Mouse (Mus musculus): ENCODE results near the gene Gm8909. TPM values are rescaled to one million over a fixed set of nuclear protein-coding genes. Genes with fewer than 3 reads are reported as not detected.
"Not testable (repeated sequence)": the region's sequence is repeated elsewhere in the genome, so short reads cannot be mapped to it uniquely, and the experiment has no call there.

The Gm8909 gene
- polyA plus RNA-seq, 1 experiment from 2014 or later: not detected

DNA sequence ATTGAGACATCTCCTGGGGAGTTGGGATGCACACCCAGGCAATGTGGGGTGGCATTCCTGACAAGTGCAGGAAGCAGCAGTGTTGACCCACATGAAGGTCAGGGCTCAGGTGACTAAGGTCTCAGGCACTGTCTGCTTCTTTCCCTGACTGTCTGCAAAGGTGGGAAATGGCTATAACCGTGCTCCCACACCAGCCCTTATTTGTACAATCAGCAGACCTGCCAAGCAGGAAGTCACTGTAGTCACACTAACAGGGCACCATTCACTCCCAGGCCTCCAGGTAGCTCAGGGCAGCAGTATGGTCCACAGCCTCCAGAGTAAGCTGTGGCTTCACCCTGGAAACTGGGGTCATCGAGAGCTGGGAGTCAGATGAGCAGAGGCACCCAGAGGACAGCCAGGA, 24.0 kb upstream of the Gm8909 start:
- H3K4me3 ChIP-seq (ENCODE audit: low read depth, low read length): no peak overlapping the region
- 60% methylated on average over 2 of the region's 2 CpGs for WGBS (ENCODE audit: insufficient replicate concordance)
- no peak overlapping the region for H3K9ac ChIP-seq (ENCODE audit: low read depth, low read length)

DNA sequence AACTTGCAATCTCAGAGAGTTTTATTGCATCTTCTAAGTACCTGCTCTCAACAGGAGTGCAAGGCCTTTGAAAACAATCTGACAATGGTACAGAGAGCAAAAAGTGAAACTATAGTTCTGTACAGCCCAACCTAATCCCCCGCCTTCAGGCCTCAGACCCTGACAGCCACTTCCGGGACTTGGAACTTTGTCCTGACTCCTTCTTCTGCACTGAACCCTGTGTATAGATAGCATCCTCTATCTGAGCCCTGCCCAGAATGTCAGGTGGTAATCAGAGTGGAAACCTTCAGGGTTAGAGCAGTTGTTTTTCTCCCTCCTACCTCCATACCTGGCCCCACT, 21.8 kb upstream of the Gm8909 start, which contains the start of gene H2-T3:
H2-T3 (minus strand) TSS at position 119 of the 339 bp plus-strand sequence.
- Histone ChIP-seq H3K27me3 (ENCODE audit: control insufficient read depth, insufficient read depth, low read length) (peaks cover 52% of the 10 kb centered on the region), H3K36me3 (ENCODE audit: control insufficient read depth, insufficient read depth, low read length) (no peaks in the 10 kb centered on the region), H3K4me1 (ENCODE audit: control insufficient read depth, insufficient read depth, low read length) (no peaks in the 10 kb centered on the region), H3K9ac (ENCODE audit: low read depth, low read length) (no peak within 1 kb of the TSS), H3K9me3 (replicated peaks; ENCODE audit: control insufficient read depth, low read length) (no peaks in the 10 kb centered on the region), H3K27ac (ENCODE audit: low read depth, low read length) (no peak within 1 kb of the TSS), H3K4me2 (no peak within 1 kb of the TSS), H3K4me3 (ENCODE audit: low read depth, low read length) (no peak within 1 kb of the TSS)
- ATAC-seq (replicated peaks; ENCODE audit: insufficient number of reproducible peaks, low FRiP score, low TSS enrichment): no peak
- WGBS (ENCODE audit: insufficient replicate concordance): 73% methylated on average over 2 of the region's 2 CpGs

More for the DNA sequence above, 24.0 kb upstream of the Gm8909 start:
- no peak overlapping the region for H3K4me2 ChIP-seq
- no peak overlapping the region for H3K27ac ChIP-seq (ENCODE audit: low read depth, low read length)
- H3K36me3 ChIP-seq (ENCODE audit: control insufficient read depth, insufficient read depth, low read length): no peaks in the 10 kb centered on the region
- ATAC-seq (replicated peaks; ENCODE audit: insufficient number of reproducible peaks, low FRiP score, low TSS enrichment): no peak
- H3K4me1 ChIP-seq (ENCODE audit: control insufficient read depth, insufficient read depth, low read length): no peaks in the 10 kb centered on the region
- H3K27me3 ChIP-seq (ENCODE audit: control insufficient read depth, insufficient read depth, low read length): peaks cover 50% of the 10 kb centered on the region
- H3K9me3 ChIP-seq (replicated peaks; ENCODE audit: control insufficient read depth, low read length): no peaks in the 10 kb centered on the region

DNA sequence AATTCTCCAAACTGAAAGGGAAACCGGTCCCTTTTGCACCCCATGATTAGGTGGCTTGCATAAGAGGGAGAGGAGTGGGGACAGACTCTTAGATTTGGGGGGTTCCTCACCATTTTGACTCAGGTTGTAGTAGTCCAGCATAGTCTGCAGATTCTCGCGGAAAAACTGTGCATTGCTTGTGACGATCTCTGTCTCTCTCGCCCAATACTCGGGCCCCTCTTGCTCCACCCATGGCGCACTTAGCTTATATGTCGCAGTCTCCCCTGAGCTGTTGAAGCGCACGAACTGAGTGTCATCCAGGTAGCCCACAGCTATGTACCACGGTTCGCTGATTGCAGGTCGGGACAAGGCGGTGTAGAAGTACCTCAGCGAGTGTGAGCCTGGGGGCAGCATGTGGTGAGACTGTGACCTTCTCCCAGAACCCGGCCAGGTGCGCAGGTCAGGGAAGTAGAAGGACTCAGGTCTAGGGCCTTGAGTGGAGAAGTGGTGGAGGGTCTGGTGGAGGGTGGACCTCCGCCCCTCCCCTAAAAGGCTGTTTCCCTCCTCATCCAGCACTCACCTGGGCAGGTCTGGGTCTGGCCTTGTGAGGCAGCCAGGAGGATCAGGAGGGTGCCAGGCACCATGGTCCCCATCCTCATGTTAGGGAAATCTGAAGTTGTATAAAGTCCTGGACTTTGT, 21.3 kb upstream of the Gm8909 start:
- no peaks in the 10 kb centered on the region for H3K9me3 ChIP-seq (replicated peaks; ENCODE audit: control insufficient read depth, low read length)
- H3K36me3 ChIP-seq (ENCODE audit: control insufficient read depth, insufficient read depth, low read length): no peaks in the 10 kb centered on the region
- no peak overlapping the region for H3K27ac ChIP-seq (ENCODE audit: low read depth, low read length)
- WGBS (ENCODE audit: insufficient replicate concordance): 29% methylated on average over 18 of the region's 18 CpGs
- no peak overlapping the region for H3K4me3 ChIP-seq (ENCODE audit: low read depth, low read length)
- no peak overlapping the region for H3K9ac ChIP-seq (ENCODE audit: low read depth, low read length)
- no peaks in the 10 kb centered on the region for H3K4me1 ChIP-seq (ENCODE audit: control insufficient read depth, insufficient read depth, low read length)
- no peak overlapping the region for H3K4me2 ChIP-seq
- ATAC-seq (replicated peaks; ENCODE audit: insufficient number of reproducible peaks, low FRiP score, low TSS enrichment): no peak
- peaks cover 51% of the 10 kb centered on the region for H3K27me3 ChIP-seq (ENCODE audit: control insufficient read depth, insufficient read depth, low read length)

DNA sequence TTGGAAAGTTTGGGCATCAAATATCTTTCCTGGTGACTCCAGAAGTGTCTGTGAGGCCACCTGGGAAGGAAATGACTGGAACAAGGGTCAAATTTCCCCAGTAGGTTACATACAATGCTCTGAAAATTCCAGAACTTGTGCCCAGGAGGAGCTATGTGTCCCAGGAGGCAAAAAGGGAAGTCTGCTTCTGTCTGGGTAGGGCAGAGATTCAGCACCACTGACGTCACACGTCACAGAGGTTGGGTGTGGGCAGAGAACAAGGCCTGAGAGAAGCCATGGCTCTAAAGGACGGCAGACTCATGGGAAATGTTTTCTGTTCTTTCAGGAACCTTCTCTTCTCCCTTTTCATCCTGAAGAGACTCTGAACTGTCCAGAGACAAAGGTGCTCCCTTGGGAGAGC, 19.2 kb upstream of the Gm8909 start:
- H3K9ac ChIP-seq (ENCODE audit: low read depth, low read length): no peak overlapping the region
- H3K27me3 ChIP-seq (ENCODE audit: control insufficient read depth, insufficient read depth, low read length): peaks cover 54% of the 10 kb centered on the region
- H3K9me3 ChIP-seq (replicated peaks; ENCODE audit: control insufficient read depth, low read length): no peaks in the 10 kb centered on the region
- H3K4me1 ChIP-seq (ENCODE audit: control insufficient read depth, insufficient read depth, low read length): no peaks in the 10 kb centered on the region
- ATAC-seq (replicated peaks; ENCODE audit: insufficient number of reproducible peaks, low FRiP score, low TSS enrichment): no peak
- H3K27ac ChIP-seq (ENCODE audit: low read depth, low read length): no peak overlapping the region
- WGBS (ENCODE audit: insufficient replicate concordance): 34% methylated on average over 3 of the region's 3 CpGs
- no peak overlapping the region for H3K4me2 ChIP-seq
- H3K4me3 ChIP-seq (ENCODE audit: low read depth, low read length): no peak overlapping the region
- H3K36me3 ChIP-seq (ENCODE audit: control insufficient read depth, insufficient read depth, low read length): no peaks in the 10 kb centered on the region

DNA sequence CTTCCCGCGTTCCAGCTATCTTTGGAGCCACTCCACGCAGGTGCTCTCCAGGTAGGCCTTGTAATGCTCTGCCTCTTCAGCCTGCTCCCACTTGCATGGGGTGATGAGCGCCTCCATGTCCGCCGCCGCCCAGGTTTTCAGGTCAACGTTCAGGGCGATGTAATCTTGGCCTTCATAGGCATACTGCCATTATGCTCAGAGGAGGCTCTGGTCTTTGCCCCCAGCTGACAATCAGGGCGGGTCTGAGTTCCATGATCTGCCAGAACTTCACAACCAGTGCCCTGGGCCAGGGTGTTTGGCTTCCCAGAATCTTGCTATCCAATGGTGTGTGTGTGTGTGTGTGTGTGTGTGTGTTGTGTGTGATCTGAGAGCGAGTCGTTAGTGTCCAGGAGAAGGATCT, 13.9 kb upstream of the Gm8909 start:
- no peak for ATAC-seq (replicated peaks; ENCODE audit: insufficient number of reproducible peaks, low FRiP score, low TSS enrichment)
- H3K27ac ChIP-seq (ENCODE audit: low read depth, low read length): no peak overlapping the region
- 70% methylated on average over 12 of the region's 12 CpGs for WGBS (ENCODE audit: insufficient replicate concordance)
- H3K4me1 ChIP-seq (ENCODE audit: control insufficient read depth, insufficient read depth, low read length): no peaks in the 10 kb centered on the region
- peaks cover 27% of the 10 kb centered on the region for H3K27me3 ChIP-seq (ENCODE audit: control insufficient read depth, insufficient read depth, low read length)
- no peaks in the 10 kb centered on the region for H3K36me3 ChIP-seq (ENCODE audit: control insufficient read depth, insufficient read depth, low read length)
- H3K9me3 ChIP-seq (replicated peaks; ENCODE audit: control insufficient read depth, low read length): no peaks in the 10 kb centered on the region
- no peak overlapping the region for H3K9ac ChIP-seq (ENCODE audit: low read depth, low read length)
- no peak overlapping the region for H3K4me3 ChIP-seq (ENCODE audit: low read depth, low read length)
- no peak overlapping the region for H3K4me2 ChIP-seq

DNA sequence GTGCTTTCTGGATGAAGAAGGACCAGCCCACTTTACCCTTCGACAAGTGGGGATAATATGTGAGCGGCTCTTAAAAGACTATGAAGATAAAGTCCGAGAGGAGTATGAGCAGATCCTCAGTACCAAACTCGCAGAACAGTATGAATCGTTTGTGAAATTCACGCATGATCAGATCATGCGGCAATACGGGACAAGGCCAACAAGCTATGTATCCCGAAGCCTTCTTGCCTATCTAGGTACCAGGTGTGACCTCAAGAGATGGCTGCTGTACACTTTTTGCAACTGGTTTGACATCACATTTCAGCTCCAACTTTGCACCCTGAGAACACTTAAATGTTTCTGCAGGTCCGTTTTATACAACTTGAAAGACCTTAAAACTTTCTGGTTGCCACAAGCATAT, 11.1 kb upstream of the Gm8909 start:
- WGBS (ENCODE audit: insufficient replicate concordance): 15% methylated on average over 10 of the region's 10 CpGs
- H3K4me2 ChIP-seq: peak overlapping the region; percentile 65
- not testable (repeated sequence) for H3K9ac ChIP-seq (ENCODE audit: low read depth, low read length); H3K4me1 ChIP-seq (ENCODE audit: control insufficient read depth, insufficient read depth, low read length); H3K36me3 ChIP-seq (ENCODE audit: control insufficient read depth, insufficient read depth, low read length); H3K9me3 ChIP-seq (replicated peaks; ENCODE audit: control insufficient read depth, low read length); H3K27ac ChIP-seq (ENCODE audit: low read depth, low read length); ATAC-seq (replicated peaks; ENCODE audit: insufficient number of reproducible peaks, low FRiP score, low TSS enrichment)
- peaks cover 18% of the 10 kb centered on the region for H3K27me3 ChIP-seq (ENCODE audit: control insufficient read depth, insufficient read depth, low read length)
- peak overlapping the region; percentile 35 for H3K4me3 ChIP-seq (ENCODE audit: low read depth, low read length)

DNA sequence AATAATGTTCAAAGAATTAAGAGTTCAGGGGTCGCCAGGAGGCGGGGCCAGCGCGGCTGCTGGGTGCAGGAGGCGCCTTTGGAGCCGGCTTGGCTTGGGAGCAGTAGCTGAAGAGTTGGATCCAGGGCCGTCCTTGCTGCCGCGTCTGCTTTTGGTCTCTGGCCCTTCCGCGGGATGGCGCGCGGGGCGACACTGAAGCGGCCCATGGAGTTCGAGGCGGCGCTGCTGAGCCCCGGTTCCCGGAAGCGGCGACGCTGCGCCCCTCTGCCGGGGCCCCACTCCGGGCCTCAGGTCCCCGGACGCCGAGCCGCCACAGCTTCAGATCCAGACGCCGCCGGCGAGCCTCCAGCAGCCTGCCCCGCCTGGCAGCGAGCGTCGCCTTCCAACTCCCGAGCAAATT, 10.6 kb upstream of the Gm8909 start:
- WGBS (ENCODE audit: insufficient replicate concordance): under 1% methylated on average over 40 of the region's 40 CpGs
- Histone ChIP-seq H3K27me3 (ENCODE audit: control insufficient read depth, insufficient read depth, low read length) (peaks cover 18% of the 10 kb centered on the region), H3K4me3 (ENCODE audit: low read depth, low read length) (peak overlapping the region; percentile 35), H3K4me2 (peak overlapping the region; percentile 65)
- not testable (repeated sequence) for H3K36me3 ChIP-seq (ENCODE audit: control insufficient read depth, insufficient read depth, low read length); H3K9ac ChIP-seq (ENCODE audit: low read depth, low read length); H3K4me1 ChIP-seq (ENCODE audit: control insufficient read depth, insufficient read depth, low read length); H3K27ac ChIP-seq (ENCODE audit: low read depth, low read length); ATAC-seq (replicated peaks; ENCODE audit: insufficient number of reproducible peaks, low FRiP score, low TSS enrichment); H3K9me3 ChIP-seq (replicated peaks; ENCODE audit: control insufficient read depth, low read length)

DNA sequence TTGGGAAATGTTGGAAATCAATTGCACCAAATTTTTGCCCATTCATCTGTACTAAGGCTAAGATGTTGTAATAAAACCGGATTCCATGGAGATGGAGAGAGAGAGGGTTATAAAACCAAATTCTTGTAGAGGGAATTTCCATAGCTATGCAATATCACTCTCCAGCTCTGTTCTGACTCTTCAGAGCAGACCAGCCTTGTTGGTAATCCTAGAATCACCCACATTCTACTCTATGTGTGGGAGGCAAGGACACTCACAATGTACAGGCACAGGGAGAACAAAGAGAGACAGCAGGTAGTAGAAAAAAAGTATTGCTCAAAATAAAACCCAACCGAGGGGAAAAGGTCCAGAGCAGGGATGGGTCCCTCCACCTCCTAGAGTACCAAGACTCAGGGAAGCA, 7.8 kb upstream of the Gm8909 start:
- not testable (repeated sequence) for H3K4me2 ChIP-seq; H3K27me3 ChIP-seq (ENCODE audit: control insufficient read depth, insufficient read depth, low read length); ATAC-seq (replicated peaks; ENCODE audit: insufficient number of reproducible peaks, low FRiP score, low TSS enrichment); H3K9me3 ChIP-seq (replicated peaks; ENCODE audit: control insufficient read depth, low read length); H3K27ac ChIP-seq (ENCODE audit: low read depth, low read length); H3K36me3 ChIP-seq (ENCODE audit: control insufficient read depth, insufficient read depth, low read length); H3K9ac ChIP-seq (ENCODE audit: low read depth, low read length); H3K4me1 ChIP-seq (ENCODE audit: control insufficient read depth, insufficient read depth, low read length); H3K4me3 ChIP-seq (ENCODE audit: low read depth, low read length)
- WGBS (ENCODE audit: insufficient replicate concordance): no CpG with 5 or more reads among the region's 2 CpGs

DNA sequence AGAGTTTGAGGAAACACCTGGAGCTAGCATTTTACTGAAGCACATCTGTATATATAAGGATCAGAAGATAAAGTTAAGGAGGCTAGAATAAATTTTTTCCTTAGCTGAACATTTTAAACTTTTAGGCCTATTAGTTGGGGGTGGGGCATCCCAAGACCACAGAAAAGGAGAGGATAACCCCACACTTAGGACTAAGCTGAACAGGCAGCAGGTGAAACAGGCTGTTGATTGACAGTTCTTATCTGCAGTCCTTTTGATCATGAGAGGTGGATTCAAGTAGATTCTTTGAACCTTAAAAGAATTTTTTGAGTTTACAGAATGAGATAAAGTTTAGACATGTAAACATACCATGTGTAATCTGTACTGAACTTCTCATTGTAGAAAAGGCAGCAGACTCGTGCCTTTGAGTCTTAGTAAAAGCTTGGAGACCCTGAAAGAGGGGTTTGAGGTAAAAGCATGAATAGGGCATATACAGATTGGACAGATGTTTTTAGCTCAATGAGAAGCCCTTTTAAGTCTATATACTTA, 2.0 kb upstream of the Gm8909 start:
- Histone ChIP-seq H3K4me1 (ENCODE audit: control insufficient read depth, insufficient read depth, low read length) (no peaks in the 10 kb centered on the region; the same call in 1 of the 2 replicates), H3K27me3 (ENCODE audit: control insufficient read depth, insufficient read depth, low read length) (peaks cover 42% of the 10 kb centered on the region), H3K9ac (ENCODE audit: low read depth, low read length) (no peak overlapping the region), H3K4me2 (no peak overlapping the region), H3K36me3 (ENCODE audit: control insufficient read depth, insufficient read depth, low read length) (no peaks in the 10 kb centered on the region), H3K4me3 (ENCODE audit: low read depth, low read length) (no peak overlapping the region), H3K27ac (ENCODE audit: low read depth, low read length) (no peak overlapping the region), H3K9me3 (replicated peaks; ENCODE audit: control insufficient read depth, low read length) (no peaks in the 10 kb centered on the region)
- no peak for ATAC-seq (replicated peaks; ENCODE audit: insufficient number of reproducible peaks, low FRiP score, low TSS enrichment)
- WGBS (ENCODE audit: insufficient replicate concordance): 48% methylated on average over 1 of the region's 1 CpGs
